Comparison of ENCODE assay signal across 14 mouse cellular contexts in the genomic region with DNA sequence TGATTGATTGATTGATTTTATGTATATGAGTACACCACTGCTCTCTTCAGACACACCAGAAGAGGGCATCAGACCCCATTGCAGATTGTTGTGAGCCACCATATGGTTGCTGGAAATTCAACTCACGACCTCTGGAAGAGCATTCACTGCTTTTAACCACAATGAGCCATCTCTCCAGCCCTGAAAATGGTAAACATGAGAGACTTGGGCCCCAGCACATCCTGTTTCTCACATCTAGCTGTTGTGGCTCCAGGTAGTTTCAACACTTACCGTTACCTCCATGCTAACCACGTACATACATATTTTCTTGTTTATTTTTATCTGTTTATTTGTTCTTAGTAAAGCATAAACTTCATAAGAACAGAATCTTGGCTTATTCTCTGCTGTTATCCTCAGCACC.
"Had no signal": no experiment of that assay in that cellular context is flagged by ENCODE, and none has a peak within 500 bp of the region (broad histone marks: within the 10 kb centered on the region; RNA-seq: fewer than 3 reads in every experiment).

No protein-coding gene starts in this region.

- DNase-seq: gastrocnemius, adult 2 months; gastrocnemius, postnatal 10 days; gastrocnemius, postnatal 25 days; heart, adult 2 months; heart, postnatal 10 days; heart, postnatal 4 days; kidney, adult 2 months; kidney, adult 9 months; kidney, postnatal 14 days; kidney, postnatal 36 days; layer of hippocampus, adult 9-11 months; liver; liver, embryonic 13.5 days; liver, postnatal 0 days had no signal
